Mouse (Mus musculus) midbrain, embryonic 12.5 days (tissue): ENCODE data around the gene Tnfrsf18. TPM values are rescaled to one million over a fixed set of nuclear protein-coding genes. Genes with fewer than 3 reads are reported as not detected.

ENCODE experiments used
- ATAC-seq: fragments of 200-750 bp; cut with Nextera tagmentation; 2 replicates; pipeline ENCODE4 v1.8.0; 2017; ENCODE audit warnings: low read depth, moderate TSS enrichment, moderate library complexity; ENCODE audit not compliant: low FRiP score
- H3K27ac ChIP-seq: fragments of 300-500 bp; sonication (generic); replicated peaks from 2 replicates; pipeline ENCODE4 v1.5.1; 2016; ENCODE audit warnings: mild to moderate bottlenecking
- H3K27me3 ChIP-seq: fragments of 300-500 bp; sonication (generic); 2 replicates; pipeline ENCODE4 v1.6.1; 2016; ENCODE audit warnings: mild to moderate bottlenecking
- H3K36me3 ChIP-seq: fragments of 300-500 bp; sonication (generic); 2 replicates; pipeline ENCODE4 v1.6.1; 2016
- H3K4me1 ChIP-seq: fragments of 300-500 bp; sonication (generic); 2 replicates; pipeline ENCODE4 v1.6.1; 2016
- H3K4me2 ChIP-seq: fragments of 300-500 bp; sonication (generic); replicated peaks from 2 replicates; pipeline ENCODE4 v1.6.1; 2016; ENCODE audit warnings: mild to moderate bottlenecking, moderate library complexity
- H3K4me3 ChIP-seq: fragments of 300-500 bp; sonication (generic); 2 replicates; pipeline ENCODE4 v1.5.1; 2016; ENCODE audit warnings: mild to moderate bottlenecking
- H3K9ac ChIP-seq: fragments of 300-500 bp; sonication (generic); replicated peaks from 2 replicates; pipeline ENCODE4 v1.6.1; 2016; ENCODE audit warnings: mild to moderate bottlenecking, moderate library complexity
- H3K9me3 ChIP-seq: fragments of 300-500 bp; sonication (generic); 2 replicates; pipeline ENCODE4 v1.6.1; 2016; ENCODE audit warnings: mild to moderate bottlenecking
- whole genome bisulfite sequencing: fragments of 180-500 bp; shearing (Covaris S2); methylation state at CpG from one replicate; pipeline ENCODE4 v1.1.7; 2016; 5-methylcytosine and 5-hydroxymethylcytosine counted together
- polyA plus RNA-seq: library from polyadenylated mRNA; unstranded; fragments of >200 nt; fragmentation: Nextera tagmentation; extraction: Ambion mirVana; gene quantifications from 2 replicates; pipeline ENCODE4 v1.2.1, GENCODE M21; 2016

Gene Tnfrsf18
- polyA plus RNA-seq, result 2.2 and 2.4 TPM in 2 replicates

GRCm38 (mm10) chr4:156026013-156026412 lies at the start of gene Tnfrsf18:
Tnfrsf18 (plus strand) TSS chr4:156026164.
- ATAC-seq, result no peak
- H3K9ac ChIP-seq, result no peak within 1 kb of the TSS
- no peak within 1 kb of the TSS for H3K27ac ChIP-seq
- H3K27me3 ChIP-seq, result no peaks in the 10 kb centered on the region
- no peak within 1 kb of the TSS for H3K4me2 ChIP-seq
- no peaks in the 10 kb centered on the region for H3K9me3 ChIP-seq
- 66% methylated on average over 4 of the region's 4 CpGs for WGBS
- peaks cover 33% of the 10 kb centered on the region for H3K36me3 ChIP-seq
- H3K4me3 ChIP-seq, result no peak within 1 kb of the TSS
- H3K4me1 ChIP-seq, result peaks cover 8% of the 10 kb centered on the region

GRCm38 (mm10) chr4:155981436-155982082 lies 44.4 kb upstream of the Tnfrsf18 start:
- no peak for ATAC-seq
- WGBS, result 83% methylated on average over 12 of the region's 12 CpGs
- no peak overlapping the region for H3K4me3 ChIP-seq

GRCm38 (mm10) chr4:155983788-155984187 lies 42.2 kb upstream of the Tnfrsf18 start:
- Histone ChIP-seq H3K36me3 (no peaks in the 10 kb centered on the region), H3K9me3 (no peaks in the 10 kb centered on the region), H3K4me1 (peaks cover 10% of the 10 kb centered on the region), H3K4me3 (no peak overlapping the region), H3K27ac (no peak overlapping the region), H3K27me3 (no peaks in the 10 kb centered on the region), H3K9ac (no peak overlapping the region; the same call in 1 of the 2 replicates), H3K4me2 (no peak overlapping the region; the same call in 1 of the 2 replicates)
- 0 out of 2 replicates have a peak, but pooled peaks have one; percentile 52 for ATAC-seq
- 26% methylated on average over 2 of the region's 2 CpGs for WGBS

More at GRCm38 (mm10) chr4:155981436-155982082, 44.4 kb upstream of the Tnfrsf18 start:
- Histone ChIP-seq H3K9ac (no peak overlapping the region), H3K27ac (no peak overlapping the region), H3K4me2 (no peak overlapping the region), H3K9me3 (no peaks in the 10 kb centered on the region), H3K4me1 (peaks cover 10% of the 10 kb centered on the region), H3K27me3 (no peaks in the 10 kb centered on the region), H3K36me3 (no peaks in the 10 kb centered on the region)

DNA sequence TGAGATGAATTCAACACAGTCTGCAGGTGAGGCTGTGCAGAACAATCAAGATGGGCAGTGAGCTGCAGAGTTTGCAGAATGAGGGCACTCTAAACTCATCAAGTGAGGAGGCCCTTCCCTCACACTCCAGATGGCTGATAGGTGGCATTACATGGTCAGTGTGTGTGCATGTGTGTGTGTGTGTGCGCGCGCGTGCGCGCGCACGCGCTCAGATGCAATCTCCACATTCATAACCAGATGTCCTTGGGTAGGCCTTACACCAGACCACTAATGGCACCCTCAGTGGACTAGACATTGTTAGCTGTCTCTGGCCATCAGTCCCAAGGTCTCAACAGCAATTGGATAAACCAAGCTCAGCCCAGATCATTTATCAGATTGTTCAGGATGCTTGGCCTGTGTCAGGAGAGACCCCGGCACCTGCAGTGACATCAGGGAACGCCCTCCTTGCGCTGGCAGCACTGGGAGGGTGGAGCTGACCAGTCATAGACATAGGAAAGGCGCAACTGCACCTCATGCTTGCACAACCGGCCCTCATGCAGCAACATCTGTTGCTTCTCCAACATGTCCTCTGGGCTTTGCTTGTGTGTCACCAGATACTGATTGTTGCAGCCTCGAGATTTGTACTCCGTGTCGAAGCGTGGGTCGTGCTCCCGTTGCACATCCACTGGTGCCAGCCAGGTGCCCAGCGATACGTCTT lies 34.6 kb upstream of the Tnfrsf18 start:
- Histone ChIP-seq H3K4me3 (peak overlapping the region; percentile 76), H3K27me3 (no peaks in the 10 kb centered on the region), H3K27ac (0 out of 2 replicates have a peak overlapping the region, but pooled peaks have one; percentile 84), H3K4me2 (peak overlapping the region; percentile 95), H3K9me3 (no peaks in the 10 kb centered on the region), H3K4me1 (peaks cover 30% of the 10 kb centered on the region), H3K9ac (peak overlapping the region; percentile 77), H3K36me3 (peaks cover 6% of the 10 kb centered on the region; the same call in 1 of the 2 replicates)
- ATAC-seq, result no peak
- WGBS, result 87% methylated on average over 22 of the region's 22 CpGs

GRCm38 (mm10) chr4:155991908-155992230 lies 34.1 kb upstream of the Tnfrsf18 start:
- Histone ChIP-seq H3K4me2 (peak overlapping the region; percentile 95), H3K9me3 (no peaks in the 10 kb centered on the region), H3K9ac (peak overlapping the region; percentile 77), H3K27ac (peak overlapping the region; percentile 84), H3K4me3 (peak overlapping the region; percentile 76), H3K36me3 (peaks cover 11% of the 10 kb centered on the region), H3K4me1 (peaks cover 30% of the 10 kb centered on the region), H3K27me3 (no peaks in the 10 kb centered on the region)
- 32% methylated on average over 37 of the region's 37 CpGs for WGBS
- no peak for ATAC-seq

GRCm38 (mm10) chr4:155992241-155992905 lies 33.6 kb upstream of the Tnfrsf18 start, which contains the start of the genes B3galt6 and Sdf4:
B3galt6 (minus strand) TSS chr4:155992649.
Sdf4 (plus strand) TSS chr4:155992872.
- under 1% methylated on average over 99 of the region's 99 CpGs for WGBS
- peak within 1 kb of the TSS; percentile 95 for H3K4me2 ChIP-seq
- ATAC-seq, result peak; percentile 87
- H3K27ac ChIP-seq, result peak within 1 kb of the TSS; percentile 84
- H3K27me3 ChIP-seq, result no peaks in the 10 kb centered on the region
- H3K9ac ChIP-seq, result peak within 1 kb of the TSS; percentile 77
- H3K36me3 ChIP-seq, result peaks cover 16% of the 10 kb centered on the region
- H3K9me3 ChIP-seq, result no peaks in the 10 kb centered on the region
- H3K4me3 ChIP-seq, result peak within 1 kb of the TSS; percentile 76
- H3K4me1 ChIP-seq, result peaks cover 30% of the 10 kb centered on the region

GRCm38 (mm10) chr4:155992906-155993547 lies 32.9 kb upstream of the Tnfrsf18 start:
- Histone ChIP-seq H3K27me3 (no peaks in the 10 kb centered on the region), H3K4me2 (peak overlapping the region; percentile 61), H3K36me3 (peaks cover 22% of the 10 kb centered on the region), H3K9ac (peak overlapping the region; percentile 71), H3K27ac (peak overlapping the region; percentile 84), H3K4me3 (peak overlapping the region; percentile 76), H3K9me3 (no peaks in the 10 kb centered on the region), H3K4me1 (peaks cover 30% of the 10 kb centered on the region)
- WGBS, result under 1% methylated on average over 70 of the region's 70 CpGs
- ATAC-seq, result peak; percentile 83

DNA sequence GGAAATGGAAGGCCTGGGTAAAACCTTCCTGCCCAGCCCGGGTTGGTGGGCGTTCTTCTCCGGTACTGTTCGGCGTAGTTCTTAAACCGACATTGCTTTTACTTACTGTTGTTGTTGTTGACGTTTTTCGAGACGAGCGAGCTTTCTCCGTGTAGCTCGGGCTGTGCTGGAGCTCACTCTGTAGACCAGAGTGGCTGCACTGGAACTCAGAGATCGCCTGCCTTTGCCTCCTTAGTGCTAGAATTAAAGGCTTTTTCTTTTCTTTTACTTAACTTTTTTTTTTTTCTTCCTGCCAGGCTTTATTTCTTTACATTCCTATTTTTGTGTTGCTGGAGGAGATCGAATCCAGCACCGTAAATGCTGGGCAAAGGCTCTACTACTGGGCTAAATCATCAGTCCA lies 32.4 kb upstream of the Tnfrsf18 start:
- Histone ChIP-seq H3K4me3 (peak overlapping the region; percentile 76), H3K4me1 (peaks cover 30% of the 10 kb centered on the region), H3K9ac (peak overlapping the region; percentile 71), H3K27me3 (no peaks in the 10 kb centered on the region), H3K4me2 (peak overlapping the region; percentile 61), H3K36me3 (peaks cover 28% of the 10 kb centered on the region), H3K9me3 (no peaks in the 10 kb centered on the region), H3K27ac (peak overlapping the region; percentile 84)
- no peak for ATAC-seq
- 6% methylated on average over 15 of the region's 15 CpGs for WGBS

- Histone ChIP-seq H3K36me3 (peaks cover 94% of the 10 kb centered on the region), H3K4me1 (no peaks in the 10 kb centered on the region), H3K4me2 (no peak overlapping the region), H3K27ac (no peak overlapping the region), H3K9ac (no peak overlapping the region), H3K4me3 (no peak overlapping the region), H3K27me3 (no peaks in the 10 kb centered on the region), H3K9me3 (no peaks in the 10 kb centered on the region)
- 91% methylated on average over 3 of the region's 3 CpGs for WGBS
- no peak for ATAC-seq
Observed at GRCm38 (mm10) chr4:156004109-156004508, 21.9 kb upstream of the Tnfrsf18 start.

DNA sequence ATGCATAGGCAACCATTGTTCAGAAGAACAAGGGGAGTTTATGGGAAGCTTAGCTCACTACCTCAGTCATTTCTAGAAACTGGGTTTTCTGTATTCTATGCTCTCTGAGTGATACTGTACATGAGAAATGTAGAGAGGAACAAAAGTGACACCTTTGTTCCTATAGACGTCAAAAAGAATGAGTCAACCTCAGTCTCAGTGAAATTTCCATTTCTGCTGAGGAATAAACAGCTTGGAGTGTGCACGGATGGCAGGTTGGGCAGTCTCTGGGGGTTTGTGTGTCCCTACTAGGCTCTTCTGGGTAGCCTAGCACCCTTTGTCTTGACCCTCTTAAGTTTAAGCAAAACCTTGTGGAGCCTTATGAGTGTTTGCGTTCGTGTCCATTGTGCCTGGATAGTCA lies 17.6 kb upstream of the Tnfrsf18 start:
- Histone ChIP-seq H3K4me1 (no peaks in the 10 kb centered on the region), H3K4me2 (no peak overlapping the region), H3K4me3 (no peak overlapping the region), H3K27ac (no peak overlapping the region), H3K9me3 (no peaks in the 10 kb centered on the region), H3K9ac (no peak overlapping the region), H3K36me3 (peaks cover 93% of the 10 kb centered on the region), H3K27me3 (no peaks in the 10 kb centered on the region)
- no peak for ATAC-seq
- WGBS, result 97% methylated on average over 4 of the region's 4 CpGs

- Histone ChIP-seq H3K4me2 (no peak within 1 kb of the TSS), H3K4me1 (no peaks in the 10 kb centered on the region), H3K9me3 (no peaks in the 10 kb centered on the region), H3K27me3 (no peaks in the 10 kb centered on the region), H3K27ac (no peak within 1 kb of the TSS), H3K9ac (no peak within 1 kb of the TSS), H3K4me3 (no peak within 1 kb of the TSS), H3K36me3 (peaks cover 68% of the 10 kb centered on the region)
- ATAC-seq, result no peak
- WGBS, result 87% methylated on average over 8 of the region's 8 CpGs
Observed at GRCm38 (mm10) chr4:156013637-156014036, 12.3 kb upstream of the Tnfrsf18 start, which contains the start of gene Tnfrsf4. Tnfrsf4 (plus strand) TSS chr4:156013843.
